Mouse (Mus musculus): ENCODE measurements at regions not wholly inside any gene's neighbourhood (a gene's known extent, or its start where the extent isn't known, plus 50 kb on each side); places are given as distances from the start of the nearest gene placed in this dataset.

DNA sequence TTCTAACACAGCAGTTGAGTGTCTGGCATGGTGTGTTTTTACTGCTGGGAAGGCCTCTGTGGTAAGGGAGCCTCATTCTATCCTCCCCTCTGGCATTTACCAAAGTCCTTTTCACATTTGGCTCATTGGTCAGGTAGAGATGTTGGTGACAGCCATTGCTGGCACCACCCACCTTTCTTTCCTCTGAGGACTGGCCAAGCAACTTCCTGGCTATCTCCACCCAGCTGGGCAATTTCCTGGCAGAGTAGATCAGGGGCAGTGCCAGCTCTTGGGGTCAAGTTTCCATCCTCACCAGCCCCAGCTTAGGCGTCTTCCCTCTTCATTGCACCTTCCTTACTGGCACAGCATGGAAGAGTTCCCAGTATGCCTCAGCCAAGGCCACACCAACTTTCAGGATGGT is 372.5 kb upstream of the Kif2a start:
- no peak for DNase-seq (ENCODE audit: low read depth, low spot score)

DNA sequence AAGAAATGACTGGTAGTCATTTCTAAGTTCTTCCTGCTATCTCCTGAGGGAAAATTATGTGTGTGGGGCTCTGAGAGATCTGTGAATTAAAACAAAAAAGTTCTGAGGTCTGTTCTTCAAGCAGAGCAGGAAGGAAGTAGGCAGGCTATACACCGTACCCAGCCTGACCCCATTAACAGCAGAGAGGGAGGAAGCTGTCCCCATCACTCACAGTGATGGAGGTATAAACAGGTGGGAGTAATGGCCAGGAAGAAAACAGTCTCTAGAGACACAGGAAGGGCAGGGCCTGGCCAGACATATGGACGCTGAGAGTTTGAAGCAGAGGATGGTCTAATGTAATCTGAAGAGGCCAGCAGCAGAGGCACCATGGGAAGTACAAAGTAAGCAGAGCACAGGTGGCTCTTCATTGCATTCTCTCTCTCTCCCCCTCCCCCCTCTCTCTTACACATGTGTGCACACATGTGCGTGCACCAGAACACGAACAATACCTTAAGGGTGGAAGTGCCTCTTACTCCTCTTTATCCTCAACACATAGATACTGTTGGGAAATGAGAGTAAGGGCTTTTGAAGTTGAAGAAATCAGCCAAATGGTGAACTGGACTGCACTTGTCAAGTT is 367.7 kb upstream of the Kif2a start:
- no peak for DNase-seq (ENCODE audit: low read depth, low spot score)

DNA sequence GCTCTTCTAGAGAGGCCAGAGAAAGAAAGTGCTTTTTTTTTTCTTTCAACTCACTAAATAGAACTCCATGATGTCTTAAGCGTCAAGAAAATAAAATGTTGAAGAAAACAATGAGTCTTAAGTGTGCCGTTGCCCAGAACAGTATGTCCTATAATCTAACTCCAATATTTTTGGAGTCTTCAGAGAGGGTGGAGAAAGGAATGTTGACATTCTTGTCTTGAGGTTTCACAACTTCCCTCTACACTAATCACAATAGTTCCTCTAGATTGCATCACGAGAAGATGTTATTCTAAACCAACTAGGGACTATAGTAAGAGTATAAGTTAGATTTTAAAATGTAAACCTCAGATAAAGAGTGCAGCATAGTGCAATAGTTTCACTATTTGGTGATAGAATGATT is 367.1 kb upstream of the Kif2a start:
- DNase-seq (ENCODE audit: low read depth, low spot score): no peak

DNA sequence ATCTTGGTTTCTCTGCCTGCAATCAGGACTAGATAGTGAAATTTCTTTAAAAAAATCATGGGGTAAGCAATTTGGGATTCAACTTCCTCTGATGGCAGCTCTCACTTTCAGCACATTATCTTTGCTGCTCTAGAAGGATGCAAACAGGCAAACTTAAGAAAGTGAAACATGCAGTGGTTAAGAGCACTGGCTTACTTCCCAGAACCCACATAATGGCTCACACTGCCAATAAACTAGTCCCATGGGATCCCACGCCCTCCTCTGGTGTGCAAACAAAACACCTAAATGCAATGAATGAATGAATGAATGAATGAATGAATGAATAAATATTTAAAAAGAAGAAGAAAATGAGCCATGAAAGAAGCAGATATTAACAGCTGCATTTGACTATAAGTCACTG is 356.1 kb upstream of the Kif2a start:
- DNase-seq (ENCODE audit: low read depth, low spot score): no peak

DNA sequence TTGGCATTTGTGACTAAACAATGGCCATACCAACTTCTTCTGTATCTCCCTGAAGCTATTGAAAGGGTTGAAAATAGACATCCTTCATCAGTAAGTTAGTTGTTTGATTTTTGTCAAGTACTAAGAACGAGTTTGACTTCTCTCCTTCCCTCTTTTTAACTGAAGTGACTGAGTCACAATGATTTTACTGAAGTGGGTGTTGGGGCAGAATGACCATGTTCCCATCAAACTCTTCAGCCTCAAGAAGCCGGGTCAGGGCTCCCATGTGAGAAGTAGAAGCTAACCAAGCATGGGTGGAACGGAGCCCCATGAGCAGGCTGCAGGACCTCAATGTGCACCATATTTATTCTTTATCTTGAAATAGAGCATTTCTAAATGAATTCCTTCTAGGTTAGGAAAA is 350.7 kb upstream of the Kif2a start:
- no peak for DNase-seq (ENCODE audit: low read depth, low spot score)

DNA sequence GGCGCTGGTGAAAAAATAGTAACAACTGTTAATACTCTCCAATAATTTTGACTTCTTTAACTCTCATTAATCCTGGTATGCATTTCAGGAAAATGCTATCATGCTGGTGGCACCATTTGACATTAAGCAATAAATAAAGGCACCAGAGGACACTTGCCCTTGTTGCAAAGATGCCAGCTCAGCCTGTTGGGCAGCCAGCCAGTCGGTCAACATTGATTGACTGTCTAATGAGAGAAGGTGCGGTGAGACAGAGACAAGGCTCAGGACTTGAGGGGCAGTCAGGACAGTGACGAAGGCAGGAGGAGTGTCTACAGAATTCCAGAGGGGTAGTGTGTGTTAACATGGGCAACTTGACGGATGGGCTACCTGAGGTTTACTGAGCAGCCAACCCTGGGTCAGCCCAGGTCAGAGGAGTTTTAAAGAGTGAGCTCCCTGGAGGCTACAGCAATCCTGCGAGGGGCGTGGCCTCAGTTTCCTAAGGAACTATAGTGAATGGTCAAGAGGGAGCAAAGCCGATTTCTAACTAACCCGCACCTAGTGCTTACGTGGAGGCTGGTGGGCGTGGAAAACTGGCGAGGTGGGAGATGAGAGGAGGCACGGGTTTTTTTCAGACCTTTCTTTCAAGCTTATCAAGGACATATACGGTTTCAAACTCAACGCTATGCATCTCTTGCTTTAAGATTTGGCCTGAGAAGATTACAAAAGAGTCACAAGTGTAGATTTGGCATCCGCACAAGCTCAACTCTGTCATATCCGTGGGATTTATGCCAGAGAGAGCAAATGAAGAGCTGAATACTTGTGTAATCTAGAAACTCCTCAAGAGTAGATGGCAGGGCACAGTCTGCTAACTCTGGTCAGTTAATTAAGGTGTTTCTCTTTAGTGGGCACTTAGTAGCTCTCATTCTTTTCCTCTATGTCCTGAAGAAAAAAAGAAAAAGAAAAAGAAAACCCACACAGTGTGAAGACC is 350.0 kb upstream of the Kif2a start:
- peak; percentile 14 for DNase-seq (ENCODE audit: low read depth, low spot score)

DNA sequence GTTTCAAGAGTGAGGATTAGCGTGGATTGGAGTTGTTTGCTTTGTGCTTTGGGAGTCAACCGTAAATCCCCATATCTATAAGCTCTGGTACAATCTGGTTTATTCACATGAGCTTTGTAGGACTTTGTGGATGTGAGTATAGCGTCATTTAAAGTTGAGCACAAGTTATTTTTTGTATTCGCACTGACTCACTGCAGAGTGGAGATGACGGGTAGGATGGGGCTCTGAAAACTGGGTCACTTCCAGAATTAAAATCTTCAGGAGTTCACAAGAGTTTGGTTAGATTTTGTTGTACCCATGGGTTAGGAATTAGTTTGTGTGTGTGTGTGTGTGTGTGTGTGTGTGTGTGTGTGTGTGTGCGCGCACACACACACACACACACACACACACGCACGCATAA is 345.7 kb upstream of the Kif2a start:
- no peak for DNase-seq (ENCODE audit: low read depth, low spot score)

DNA sequence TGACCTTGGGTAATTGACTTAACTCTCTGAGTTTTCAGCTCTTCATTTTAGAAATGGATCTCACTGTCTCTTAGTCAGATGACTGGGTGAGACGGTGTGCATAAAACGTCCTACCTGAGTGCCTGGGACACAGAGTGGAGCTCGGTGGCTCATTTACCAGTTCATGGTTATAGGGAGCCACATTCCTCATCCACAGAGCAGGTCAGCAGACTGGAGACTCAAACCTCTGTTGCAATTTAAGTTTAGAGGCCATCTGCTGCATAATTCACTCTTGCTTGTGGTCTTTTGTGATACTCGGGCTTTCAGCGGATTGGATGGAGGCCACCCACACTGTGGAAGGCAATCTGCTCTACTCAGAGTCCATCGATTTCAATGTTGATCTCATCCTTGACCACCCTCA is 343.8 kb upstream of the Kif2a start:
- DNase-seq (ENCODE audit: low read depth, low spot score): no peak

DNA sequence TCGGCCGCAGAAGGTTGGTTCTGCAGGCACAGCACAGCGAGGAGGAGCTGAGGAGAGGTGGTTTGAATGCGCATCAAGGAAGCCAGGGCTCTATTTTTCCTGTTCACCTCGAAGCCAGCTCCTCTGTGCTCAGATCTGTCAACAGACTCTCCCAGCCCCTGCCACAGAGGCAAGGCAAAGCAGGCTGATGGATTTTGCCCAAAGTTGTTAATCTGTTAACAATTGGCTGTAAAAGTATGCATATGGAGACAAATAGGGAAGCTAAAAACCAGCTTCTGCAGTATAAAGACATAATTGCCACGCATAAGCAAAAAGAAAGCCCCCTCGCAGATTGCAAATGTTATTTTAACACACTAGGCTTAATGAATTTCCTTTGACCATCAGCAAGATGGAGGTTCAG is 343.3 kb upstream of the Kif2a start:
- no peak for DNase-seq (ENCODE audit: low read depth, low spot score)

DNA sequence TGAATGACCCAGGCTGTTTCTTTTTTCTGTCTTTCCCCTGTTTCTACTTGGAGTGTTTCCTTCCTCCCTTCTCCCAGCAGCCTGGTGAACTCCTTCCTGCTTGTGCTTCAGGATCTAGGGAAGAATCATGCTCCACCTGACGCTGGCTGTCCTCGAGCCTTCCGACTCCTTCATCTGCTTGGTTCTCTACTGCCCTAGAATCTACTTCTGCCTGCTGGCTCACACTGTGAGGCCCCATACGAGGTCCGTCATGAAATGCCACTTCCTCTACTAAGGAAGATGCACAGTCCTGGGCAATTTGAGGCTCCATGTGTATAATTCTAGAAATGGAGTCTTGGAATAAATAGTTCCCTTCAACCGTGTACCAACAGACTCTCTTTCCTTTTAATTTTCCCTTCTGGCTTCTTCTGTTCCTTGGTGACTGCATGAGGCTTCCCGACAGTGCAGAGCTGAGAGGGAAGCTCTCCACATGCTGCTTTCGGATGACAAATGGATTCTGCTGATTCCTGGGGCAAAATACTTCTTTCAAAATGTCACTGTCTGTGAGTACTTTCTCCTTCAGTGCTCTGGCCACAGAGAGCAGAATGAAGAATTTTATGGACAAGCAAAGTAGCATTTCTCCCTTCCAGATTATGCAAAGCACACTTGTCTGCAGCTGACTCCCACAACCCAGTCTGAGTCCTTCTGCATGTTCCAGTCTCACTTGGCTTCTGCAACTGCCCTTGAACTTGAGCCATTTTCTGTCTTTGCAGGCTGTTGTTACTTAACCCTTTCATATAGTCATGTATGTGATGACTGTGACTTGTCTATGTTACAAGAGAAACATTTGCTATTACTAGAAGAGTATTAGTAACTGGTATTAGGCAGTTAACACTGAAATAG is 341.1 kb upstream of the Kif2a start:
- DNase-seq (ENCODE audit: low read depth, low spot score): no peak

DNA sequence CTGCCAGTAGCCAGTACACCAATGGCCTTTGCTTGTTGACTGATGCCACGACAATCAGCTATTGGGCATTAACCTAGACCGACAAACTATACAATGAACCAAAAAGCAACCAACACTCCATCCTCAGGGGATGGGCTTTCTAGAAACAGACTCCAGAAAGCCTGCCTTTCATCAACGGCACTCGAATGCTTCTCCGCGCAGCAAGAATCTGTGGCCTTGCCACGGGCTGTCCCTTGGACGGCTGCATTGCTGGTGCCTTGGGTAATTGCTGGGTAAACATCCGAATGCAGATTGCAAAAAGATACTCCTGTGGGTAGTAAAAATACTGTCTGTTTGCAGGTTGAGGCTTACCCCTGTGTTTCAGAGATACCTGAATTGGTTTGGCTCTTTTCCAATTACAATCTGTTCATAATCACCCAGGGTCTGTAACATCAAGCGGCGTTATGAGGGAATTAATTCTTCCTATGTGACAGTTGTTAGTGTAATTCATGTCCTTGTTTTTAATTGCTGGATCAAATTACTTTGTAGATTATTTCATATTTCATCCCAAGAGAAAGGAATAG is 319.0 kb upstream of the Kif2a start:
- DNase-seq (ENCODE audit: low read depth, low spot score): no peak

DNA sequence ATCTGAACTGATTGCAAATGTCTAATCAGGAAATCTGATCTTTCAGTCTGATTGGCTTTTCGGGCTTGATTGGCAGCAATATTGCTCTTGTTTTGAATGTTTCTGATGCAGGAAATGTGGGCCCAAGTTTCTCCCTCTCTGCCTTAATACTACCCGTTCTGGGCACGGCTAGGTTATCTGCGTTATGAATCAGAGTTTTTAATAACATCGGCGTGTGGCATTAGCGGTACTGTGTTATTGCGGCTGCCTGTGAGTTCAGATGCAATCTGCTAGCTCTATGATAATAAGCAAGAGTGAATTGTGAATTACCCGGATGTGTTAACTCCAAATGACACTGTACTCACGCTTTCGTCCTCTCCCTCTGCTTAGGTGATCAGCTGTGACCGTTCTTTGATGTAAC is 316.2 kb upstream of the Kif2a start:
- DNase-seq (ENCODE audit: low read depth, low spot score): no peak

DNA sequence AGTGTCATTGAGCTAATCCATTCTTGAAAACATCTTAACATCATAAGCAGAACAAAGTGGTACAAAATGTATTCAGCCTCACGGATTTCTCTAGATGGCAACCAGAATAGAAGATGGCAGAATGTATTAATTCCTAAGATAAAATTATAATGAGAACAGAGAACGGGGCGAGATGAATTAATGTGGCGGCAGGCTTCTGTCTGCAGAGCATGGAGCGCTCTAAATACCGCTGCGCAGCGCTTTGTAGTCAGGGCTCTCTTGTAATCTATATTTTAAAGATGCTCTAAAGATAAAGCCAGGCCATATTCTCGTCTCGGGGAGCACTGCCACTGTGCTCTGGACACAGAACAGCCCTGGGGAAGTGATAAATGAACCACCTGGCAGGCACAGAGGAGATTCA is 315.2 kb upstream of the Kif2a start:
- no peak for DNase-seq (ENCODE audit: low read depth, low spot score)

DNA sequence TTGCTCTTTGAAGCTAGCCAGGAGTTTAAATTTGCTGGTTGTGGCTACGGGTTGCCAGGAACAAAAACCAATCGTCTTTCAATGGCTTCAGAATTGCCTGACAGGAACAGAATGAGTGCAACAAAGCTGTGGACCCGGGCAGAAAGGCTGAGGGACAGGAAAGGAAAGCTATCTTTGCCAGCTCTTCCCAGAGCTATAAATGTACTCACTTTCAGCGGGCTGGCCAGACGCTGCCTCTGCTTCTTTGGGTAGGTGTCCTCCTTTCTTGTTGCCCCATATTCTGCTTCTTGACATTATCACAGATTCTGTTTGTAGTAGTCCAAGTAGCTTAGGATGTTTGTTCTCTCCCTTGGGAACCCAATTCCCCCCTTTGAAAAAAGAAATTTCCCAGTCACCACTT is 307.4 kb upstream of the Kif2a start:
- DNase-seq (ENCODE audit: low read depth, low spot score): no peak

DNA sequence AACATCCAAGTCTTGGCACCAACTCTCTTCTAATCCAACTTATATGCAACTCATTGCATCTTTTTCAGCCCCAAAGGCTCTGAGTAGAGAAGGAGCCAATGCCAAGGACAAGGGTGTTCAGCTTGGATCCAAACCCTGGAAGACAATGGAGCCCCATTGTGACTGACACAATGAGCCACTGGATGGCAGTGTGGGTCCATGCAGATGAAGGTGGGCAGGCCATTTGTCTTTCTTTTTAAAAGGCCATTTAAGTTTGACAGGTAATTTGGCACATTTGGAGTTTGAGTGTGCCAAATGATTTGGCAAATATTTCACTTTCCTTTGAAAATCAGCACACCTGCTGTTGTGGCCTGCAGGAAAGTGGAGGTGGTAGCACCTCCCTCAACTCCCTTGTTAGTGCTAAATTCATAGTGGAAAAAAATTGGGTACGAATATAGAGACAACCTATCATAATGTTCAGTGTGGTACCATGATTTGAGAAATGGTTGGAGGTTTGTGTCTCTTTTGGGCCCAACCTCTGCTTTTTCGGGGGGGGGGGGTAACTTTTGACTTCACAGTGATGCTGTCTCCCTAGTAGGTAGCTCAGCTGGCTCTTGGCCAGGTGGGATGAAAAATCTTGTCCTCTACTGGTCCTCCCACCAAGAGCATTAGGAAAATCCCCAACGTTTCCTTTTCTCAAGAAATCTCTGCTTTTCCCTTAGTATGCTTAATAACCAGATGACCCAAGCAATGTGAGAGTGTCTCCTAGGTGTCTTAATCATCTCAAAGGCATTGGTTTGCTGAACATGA is 304.0 kb upstream of the Kif2a start:
- peak; percentile 11 for DNase-seq (ENCODE audit: low read depth, low spot score)

DNA sequence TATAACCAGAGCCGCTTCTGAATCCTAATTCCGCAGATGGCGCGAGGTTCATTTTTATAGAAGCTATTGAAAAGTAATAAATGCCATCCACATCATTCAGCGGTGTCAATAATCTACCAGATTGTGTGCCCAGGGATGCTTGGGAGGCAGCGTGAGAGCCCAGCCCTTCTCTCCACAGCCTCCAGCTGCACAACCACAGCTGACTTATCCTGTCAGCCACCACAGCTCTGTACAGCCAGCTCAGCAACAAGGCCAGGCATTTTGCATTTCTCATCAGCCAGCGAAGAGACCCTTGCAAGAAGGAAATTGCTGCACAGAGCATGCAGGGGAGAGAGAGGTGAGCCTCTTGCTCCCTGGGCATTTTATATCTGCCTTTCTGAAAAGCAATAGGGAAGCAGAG is 292.8 kb upstream of the Kif2a start:
- no peak for DNase-seq (ENCODE audit: low read depth, low spot score)

DNA sequence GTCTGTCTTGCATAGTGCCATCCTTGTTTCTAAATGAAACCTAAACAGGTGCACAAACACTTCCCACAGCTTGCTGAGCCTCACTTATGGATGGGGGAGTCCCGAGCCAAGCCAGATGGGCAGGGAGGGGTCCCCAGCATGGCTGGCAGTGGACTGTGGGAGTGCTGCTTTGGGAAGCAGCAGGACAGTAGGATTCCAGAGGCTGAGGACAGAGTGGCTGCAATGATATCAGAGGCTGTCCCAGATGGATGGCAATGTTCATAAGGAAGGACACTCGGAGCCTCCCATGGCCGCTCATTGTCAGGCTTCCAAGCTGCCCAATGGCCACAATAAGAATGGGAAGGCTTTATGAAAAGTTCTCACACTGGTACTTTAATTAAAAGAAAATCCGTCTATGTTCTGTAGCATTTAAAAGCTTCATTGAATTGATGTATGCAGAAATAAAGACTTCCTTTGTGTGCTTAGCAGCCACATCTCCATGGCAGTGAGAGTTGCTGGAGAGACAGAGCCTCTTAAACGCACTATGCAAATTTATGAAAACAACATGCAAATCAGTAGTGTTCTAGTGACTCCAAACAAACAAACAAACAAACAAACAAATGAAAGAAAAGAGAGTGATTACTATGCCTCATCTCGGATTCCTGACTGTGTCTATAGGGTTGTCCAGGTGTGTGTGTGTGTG is 287.2 kb upstream of the Kif2a start:
- DNase-seq (ENCODE audit: low read depth, low spot score): no peak

DNA sequence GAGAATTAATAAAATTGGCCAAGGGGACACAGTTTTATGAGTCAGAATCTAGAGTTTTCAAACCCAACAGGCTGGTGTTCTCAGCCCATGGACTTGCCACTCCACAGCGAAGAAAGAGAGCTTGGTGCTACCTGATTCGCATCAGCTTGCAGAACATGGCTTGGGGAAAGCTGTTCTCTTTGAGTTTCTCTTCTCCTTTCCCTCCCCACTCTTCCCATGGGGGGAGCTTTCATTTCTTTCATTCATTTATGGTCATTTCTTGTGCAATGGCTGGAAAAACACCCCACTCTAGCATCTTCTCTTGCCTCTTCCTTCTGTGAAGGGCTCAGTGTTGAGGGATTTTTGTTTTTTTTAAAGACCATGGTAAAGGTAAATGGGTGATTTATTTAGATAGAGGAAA is 286.5 kb upstream of the Kif2a start:
- DNase-seq (ENCODE audit: low read depth, low spot score): no peak

DNA sequence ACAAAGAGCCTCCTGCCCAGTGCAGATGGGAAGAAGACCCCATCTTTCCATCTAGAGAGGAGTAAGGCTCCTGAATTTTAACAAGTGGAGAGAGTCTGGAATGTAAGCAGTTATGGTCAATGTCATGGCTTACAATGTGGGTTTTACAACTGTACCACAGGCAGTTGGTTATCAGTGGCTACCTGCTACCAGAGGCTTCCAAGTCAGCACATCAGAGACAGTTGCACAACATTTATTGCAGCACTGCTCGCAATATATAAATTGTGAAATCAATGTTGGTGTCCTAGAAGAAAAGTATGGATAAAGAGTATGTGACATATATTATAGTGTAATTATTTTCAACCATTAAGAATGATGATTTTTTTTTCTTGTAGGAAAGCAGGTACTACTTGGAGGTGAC is 285.0 kb upstream of the Kif2a start:
- DNase-seq (ENCODE audit: low read depth, low spot score): no peak

DNA sequence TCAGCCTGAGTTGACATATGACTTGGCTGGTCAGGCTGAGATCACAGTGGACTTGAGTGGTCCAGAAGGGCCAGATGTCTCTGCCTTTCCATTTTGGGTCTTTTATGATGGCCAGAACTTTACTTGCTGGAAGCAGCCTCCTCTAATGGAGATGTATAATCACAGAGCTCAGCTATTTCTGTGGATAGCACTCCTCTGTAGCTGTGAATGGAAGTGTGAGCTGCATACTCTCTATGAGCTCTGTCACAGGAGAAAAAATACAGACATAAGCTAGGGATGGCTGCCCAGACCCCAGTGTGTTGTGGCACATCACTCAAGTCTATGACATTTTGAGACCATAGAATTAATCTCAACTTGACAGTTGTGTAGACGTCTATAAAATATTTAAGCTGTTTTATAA is 284.3 kb upstream of the Kif2a start:
- no peak for DNase-seq (ENCODE audit: low read depth, low spot score)

DNA sequence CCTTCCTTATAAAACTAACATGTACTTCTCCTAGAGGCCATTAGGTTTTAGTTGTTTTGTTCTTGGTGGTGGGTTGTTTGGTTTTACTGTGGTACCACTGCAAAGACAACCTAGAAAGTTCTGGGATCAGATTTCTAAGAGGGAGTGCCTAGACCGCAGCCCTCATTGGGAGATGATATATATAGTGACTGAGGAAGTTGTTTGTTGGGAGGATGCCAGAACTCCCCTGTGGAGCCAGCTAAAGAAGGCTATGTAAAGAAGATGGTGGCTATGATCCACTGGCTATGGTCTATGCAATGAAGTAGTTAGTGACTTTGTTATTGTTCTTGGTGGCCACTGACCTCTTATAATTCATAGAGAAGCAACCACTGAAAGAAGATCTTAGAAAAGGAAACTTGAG is 283.8 kb upstream of the Kif2a start:
- DNase-seq (ENCODE audit: low read depth, low spot score): no peak

All from WW6 (cell line).